Mouse (Mus musculus) heart, adult 9 months (tissue): ENCODE measurements at regions not wholly inside any gene's neighbourhood (a gene's known extent, or its start where the extent isn't known, plus 50 kb on each side); places are given as distances from the start of the nearest gene placed in this dataset.

ENCODE experiments used
- DNase-seq, 2 experiments: peaks; one replicate each; pipeline ENCODE4 v3.0.0; 2022; ENCODE audit warnings: low spot score in 2 of 2

DNA sequence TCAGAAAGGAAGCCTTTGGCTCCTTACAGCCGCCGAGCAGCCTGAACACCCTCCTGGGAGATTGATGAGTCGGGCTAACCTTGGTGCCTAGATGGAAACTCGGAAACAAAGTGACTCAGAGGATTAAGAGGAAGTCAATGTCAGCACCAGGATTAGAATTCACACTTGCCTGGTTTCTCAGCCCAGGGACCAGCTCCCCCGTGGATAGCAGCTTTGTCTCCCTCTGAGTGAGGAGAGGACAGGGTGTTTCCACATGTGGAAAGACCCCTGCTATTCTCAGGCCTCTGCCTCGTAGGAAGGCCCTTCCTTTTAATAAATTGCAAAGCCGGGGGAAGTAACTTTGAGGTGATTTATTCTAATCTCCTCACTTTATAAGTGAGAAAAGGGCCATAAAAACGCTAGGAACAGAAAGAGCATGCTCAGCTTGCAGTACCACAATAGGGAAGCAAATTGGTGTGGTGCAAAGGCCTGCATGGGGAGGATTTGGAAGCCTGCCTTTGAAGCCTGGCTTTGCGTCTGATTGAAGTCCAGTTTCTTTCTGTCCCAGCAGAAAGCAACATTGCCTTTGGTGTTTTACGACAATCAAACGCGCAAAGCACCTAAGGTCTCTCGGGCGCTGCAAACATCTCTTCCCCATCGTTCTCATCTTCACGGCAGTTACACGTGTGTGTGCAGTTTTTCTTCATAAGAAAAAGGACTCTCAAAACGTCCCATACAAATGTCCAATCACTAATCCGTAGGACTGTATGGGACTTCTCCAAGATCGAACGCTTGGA, 242.8 kb downstream of the Ndfip2 start:
- DNase-seq, result peak in 1 of 2 experiments; percentile 25

DNA sequence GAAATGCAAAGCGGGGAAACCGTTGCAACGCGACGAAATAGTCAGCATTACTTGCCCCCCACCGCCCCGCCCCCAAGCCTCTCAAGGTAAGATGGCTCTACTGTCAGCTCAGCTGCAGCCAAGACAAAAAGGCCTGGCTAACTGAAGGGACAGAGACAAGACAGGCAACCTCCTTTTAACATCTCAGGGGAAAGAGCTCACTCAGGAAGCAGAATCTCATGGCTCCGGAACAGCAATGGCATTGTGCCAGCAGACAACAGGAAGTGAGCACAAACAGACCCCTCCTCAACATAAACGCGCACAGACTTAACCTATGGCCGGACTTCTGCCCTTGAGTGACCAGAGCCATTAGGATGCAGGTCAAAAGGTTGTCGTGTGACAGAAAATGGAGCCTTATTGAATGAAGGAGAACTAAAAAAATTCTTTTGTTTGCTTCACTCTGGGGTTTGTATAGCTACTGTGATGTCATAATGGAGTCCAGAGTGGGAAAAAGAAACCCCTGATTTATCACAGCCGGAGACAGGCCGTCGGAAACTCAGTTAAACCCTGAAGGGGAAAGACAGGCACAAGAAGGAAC, 241.0 kb downstream of the Ndfip2 start:
- no peak for DNase-seq

GRCm38 (mm10) chr14:105498155-105498906, 240.0 kb downstream of the Ndfip2 start:
- DNase-seq, result no peak

- DNase-seq, result no peak
Measured at GRCm38 (mm10) chr14:105495161-105495560, 236.8 kb downstream of the Ndfip2 start.

GRCm38 (mm10) chr14:105494415-105494814, 236.0 kb downstream of the Ndfip2 start:
- no peak for DNase-seq

- DNase-seq, result no peak
Measured at GRCm38 (mm10) chr14:105490158-105490557, 231.8 kb downstream of the Ndfip2 start.

DNA sequence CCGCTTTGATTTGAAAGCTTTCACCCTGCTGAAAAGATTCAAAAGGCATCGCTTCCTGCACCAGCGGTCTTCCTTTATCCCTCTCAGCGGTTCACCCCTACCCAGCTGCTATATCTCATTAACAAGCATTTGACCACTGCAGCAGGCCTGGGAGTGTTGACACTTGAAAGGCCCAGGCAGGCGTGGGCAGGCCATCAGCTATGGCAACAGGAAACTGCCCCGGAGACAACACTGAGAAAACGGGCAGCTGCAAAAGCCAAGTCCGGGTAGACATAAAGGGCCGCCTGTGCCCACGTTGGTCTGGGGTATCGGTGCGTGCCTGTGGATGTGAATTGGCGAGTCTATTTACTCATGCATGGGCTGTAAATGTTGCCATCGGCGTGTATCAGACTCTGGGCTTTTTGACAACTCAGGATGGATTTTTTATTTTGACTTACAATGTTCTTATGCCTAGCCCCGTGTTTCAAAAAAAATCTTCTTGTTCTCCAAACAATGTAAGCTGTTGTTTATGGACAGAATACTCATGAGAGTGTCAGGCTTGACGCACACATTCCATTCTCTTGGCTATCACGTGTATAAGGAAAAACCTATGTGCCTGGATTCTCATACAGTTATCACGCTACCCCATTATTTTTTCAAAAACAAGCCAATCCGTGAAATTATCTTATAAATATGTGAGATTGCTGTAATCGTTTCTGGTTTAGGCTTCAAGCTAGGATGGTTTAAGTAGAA, 225.1 kb downstream of the Ndfip2 start:
- peak; percentile 40 to 41 for DNase-seq

DNA sequence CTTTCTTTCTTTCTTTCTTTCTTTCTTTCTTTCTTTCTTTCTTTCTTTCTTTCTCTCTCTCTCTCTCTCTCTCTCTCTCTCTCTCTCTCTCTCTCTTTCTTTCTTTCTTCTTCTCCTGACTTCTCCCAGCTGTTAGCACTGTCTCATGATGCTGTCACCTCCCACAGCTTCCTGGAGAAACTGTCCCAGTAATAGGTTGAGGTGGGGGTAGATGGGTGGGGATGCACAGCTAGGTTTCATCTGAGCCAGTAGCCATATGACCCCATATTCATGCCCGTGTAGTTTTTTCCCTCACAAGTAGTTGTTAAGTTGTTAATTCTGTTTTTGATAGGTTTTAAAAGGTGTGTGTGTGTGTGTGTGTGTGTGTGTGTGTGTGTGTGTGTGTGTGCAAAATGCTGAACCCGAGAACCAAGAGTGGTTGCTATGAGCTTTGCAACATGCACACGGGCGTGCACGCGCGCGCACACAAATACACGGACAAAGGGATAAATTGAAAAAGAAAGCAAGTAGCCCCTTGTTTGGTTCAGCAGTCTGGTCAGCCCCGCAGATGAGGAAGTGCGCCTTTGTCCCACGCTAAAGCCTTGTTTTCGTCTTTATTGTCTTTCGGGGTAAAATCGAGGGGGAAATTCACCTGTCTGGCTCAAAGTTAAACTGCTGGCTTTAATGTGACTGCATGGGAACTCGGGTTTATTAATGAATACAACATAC, 224.4 kb downstream of the Ndfip2 start:
- DNase-seq, result no peak

- DNase-seq, result no peak
Measured at GRCm38 (mm10) chr14:105480048-105480447, 221.7 kb downstream of the Ndfip2 start.

DNA sequence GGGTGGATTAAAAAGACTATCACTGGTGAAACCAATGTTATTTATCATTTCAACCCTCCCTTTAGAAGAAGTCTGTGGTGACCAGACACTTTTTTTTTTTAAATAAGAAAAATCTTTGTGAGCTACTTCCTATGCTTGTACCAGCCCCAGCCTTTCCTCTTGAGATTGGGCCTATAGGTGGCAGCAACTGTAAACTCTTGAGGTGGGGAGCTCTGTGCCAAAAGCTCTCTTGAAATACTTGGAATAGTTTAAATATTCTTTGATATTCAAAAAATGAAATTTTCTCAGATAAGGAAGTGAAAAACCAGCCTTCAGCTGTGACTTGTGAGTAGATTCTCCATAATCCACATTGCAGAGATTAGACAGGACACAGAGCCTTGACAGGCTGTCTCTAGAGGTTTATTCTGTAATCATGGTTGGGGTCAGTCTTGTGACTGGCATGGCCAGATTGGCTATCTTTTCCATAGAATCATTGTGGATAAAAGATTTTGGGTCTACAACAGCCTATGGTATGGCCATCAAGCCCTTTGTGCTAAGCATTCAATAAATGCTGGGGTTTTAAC, 216.7 kb downstream of the Ndfip2 start:
- no peak for DNase-seq

DNA sequence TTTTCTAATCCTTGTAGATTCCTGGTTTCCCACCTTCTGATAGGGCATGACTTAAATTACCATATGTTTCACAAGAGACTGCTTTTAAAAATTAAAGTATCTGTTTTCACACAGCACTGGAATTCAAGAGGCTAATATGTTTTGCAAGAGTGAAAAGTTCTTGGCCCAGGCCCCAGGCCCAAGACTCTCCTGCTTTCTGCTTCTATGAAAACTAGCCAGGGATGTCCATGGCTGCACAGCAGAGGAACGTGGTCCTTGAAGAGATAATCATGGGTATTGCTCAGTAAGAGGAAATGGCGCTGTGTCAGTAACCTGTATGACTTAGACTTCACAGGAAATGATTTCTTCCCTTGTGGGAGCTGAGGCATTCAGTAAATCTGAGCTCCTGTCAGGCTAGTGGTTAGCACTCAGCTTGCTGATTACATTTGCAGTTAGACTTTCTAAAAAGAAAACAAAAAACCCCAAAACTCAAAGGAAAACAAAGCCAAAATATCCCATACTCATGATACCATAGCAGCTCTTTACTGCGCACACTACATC, 190.6 kb downstream of the Ndfip2 start:
- peak in 1 of 2 experiments; percentile 10 for DNase-seq

GRCm38 (mm10) chr14:105447088-105447487, 188.7 kb downstream of the Ndfip2 start:
- DNase-seq, result no peak

DNA sequence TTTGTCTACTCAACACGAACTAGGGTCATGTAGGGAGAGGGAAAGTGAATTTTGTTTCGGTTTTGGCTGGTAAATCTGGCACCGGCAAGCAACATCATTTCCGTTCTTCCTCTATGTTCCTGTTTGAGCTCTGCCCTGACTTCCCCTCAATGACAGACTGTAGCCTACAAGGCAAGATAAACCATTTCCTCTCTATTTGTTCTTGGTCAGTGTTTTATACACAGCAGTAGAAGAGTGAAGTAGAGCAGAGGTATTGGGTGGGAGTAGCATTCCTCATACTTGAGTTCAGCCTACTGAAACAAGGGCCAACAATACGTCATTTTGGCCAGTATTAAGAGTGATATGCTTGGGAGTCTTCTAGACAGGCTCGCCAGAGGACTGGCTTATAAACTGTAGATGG, 177.0 kb downstream of the Ndfip2 start:
- peak; percentile 28 to 49 for DNase-seq

DNA sequence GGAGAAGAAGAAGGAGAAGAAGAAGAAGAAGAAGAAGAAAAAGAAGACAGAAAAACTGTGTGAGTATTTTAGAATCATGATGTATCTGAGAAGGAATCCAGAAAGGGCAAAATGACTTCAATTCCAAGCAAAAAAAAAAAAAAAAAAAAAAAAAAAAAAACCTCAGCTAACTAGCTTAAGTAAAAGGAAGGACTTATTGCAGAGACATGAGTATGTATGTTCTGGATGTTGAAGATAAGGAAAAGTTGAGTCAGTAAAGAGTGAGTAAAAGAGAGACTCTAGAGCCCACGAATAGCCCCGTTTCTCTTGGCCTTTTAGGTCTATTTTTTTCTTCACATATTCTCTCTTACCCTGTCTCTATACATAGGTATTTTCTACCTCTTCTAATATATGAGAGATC, 175.1 kb downstream of the Ndfip2 start:
- no peak for DNase-seq

DNA sequence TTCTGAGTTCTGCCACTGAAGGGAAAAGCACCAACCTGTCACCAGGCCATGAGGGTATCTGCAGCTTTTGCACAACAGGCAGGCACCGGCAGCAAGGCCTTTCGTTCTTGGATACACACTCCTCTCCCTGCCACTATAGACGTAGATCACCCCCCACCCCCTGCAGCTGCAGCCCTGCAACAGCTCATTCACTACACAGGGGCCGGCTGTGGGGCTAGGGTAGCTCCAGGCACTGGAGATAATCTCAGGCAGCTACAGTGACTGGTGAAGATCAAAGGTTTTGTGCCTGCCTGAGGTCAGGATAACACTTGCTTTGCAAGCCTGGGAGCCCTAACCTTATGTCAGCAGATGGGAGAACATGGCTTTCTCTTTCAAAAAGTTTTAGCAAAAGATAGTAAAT, 174.3 kb downstream of the Ndfip2 start:
- DNase-seq, result no peak

- no peak for DNase-seq
Measured at GRCm38 (mm10) chr14:105431584-105431983, 173.2 kb downstream of the Ndfip2 start.

DNA sequence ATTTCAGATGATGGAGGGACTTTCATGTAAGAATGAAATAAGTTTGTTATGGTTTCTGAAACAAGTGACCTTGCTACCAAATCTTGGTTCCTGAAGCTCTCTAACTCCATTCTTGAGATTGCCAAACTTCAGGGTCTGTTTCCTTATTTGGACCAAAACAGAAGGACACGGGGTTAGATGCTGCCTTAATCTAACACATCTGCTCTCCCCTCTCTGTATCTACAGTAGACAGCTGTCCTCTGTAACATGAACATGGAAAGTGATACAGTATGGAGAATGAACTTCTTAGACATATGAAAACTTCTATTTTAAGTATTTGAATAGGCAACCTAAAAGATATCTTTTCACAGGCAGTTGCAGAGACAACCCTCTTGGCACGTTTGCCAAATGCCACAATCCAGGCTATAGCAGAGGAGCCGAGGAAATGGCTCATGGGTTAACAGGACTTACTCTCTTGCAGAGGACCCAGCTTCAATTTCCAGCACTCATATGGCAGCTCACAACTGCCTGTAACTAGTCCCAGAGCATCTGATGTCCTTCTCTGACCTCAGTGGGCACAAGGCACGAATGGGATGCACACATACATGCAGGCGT, 171.4 kb downstream of the Ndfip2 start:
- no peak for DNase-seq

- no peak for DNase-seq
Measured at GRCm38 (mm10) chr14:105427474-105427901, 169.1 kb downstream of the Ndfip2 start.

- DNase-seq, result no peak
Measured at GRCm38 (mm10) chr14:105426597-105427334, 168.4 kb downstream of the Ndfip2 start.

- DNase-seq, result no peak
Measured at GRCm38 (mm10) chr14:105417967-105418366, 159.6 kb downstream of the Ndfip2 start.
